ENCODE assay signal across 8 mouse cellular contexts in the genomic region with DNA sequence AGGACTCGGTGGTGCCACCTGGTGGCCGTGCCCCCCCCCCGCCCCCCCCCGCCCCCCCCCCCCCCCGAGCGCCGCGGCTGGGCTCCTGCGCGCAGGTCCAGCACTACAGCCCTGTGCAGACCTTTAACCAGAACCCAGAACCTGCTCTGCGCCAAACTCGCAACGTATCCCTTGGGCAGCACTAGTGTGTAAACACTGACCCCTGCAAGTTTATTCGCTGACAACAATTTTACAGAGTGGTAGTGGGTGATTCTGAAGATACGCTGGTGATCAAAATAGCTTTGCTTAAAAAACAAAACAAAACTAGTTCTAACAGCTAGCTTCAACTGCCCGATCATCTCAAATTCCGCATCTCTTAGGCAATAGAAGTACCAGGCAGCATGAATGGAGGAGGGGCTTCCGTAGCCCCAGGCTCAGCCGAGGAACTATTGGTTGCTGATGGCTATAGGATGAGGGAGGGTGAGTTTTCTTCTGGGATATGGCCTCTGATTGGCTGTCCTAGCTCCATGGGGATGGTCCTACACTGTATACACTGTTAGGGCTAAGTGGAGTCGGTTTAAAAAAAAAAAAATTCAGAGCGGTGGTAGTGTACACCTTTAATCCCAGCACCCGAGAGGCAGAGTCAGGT. TPM values are rescaled to one million over a fixed set of nuclear protein-coding genes. Genes with fewer than 3 reads are reported as not detected.
DNase-seq lines count a peak whose midpoint lies in the region; ATAC-seq lines count a peak whose summit lies in the region.

A gene (minus strand): TSS at position 5 of the 628 bp plus-strand sequence.

- H3K27me3 ChIP-seq in heart, embryonic 11.5 days (ENCODE audit: control insufficient read depth, insufficient read depth, low read length), result no peaks in the 10 kb centered on the region
- no peaks in the 10 kb centered on the region for H3K27me3 ChIP-seq in midbrain, embryonic 15.5 days (replicated peaks)

- H3K36me3 ChIP-seq in heart, embryonic 11.5 days (ENCODE audit: control insufficient read depth, insufficient read depth, low read length), result 0 out of 2 replicates have a peak, but pooled peaks cover 2% of the 10 kb centered on the region
- no peaks in the 10 kb centered on the region for H3K36me3 ChIP-seq in midbrain, embryonic 15.5 days (replicated peaks)

- H3K4me2 ChIP-seq in heart, embryonic 11.5 days, result peak within 1 kb of the TSS; percentile 90
- peak within 1 kb of the TSS; percentile 94 for H3K4me2 ChIP-seq in midbrain, embryonic 15.5 days

- peak; percentile 93 for ATAC-seq in heart, embryonic 11.5 days (replicated peaks; ENCODE audit: insufficient number of reproducible peaks, low FRiP score, low TSS enrichment)
- peak; percentile 95 for ATAC-seq in midbrain, embryonic 15.5 days (replicated peaks)

- peak within 1 kb of the TSS; percentile 68 for H3K4me3 ChIP-seq in heart, embryonic 11.5 days (ENCODE audit: low read depth, low read length)
- peak within 1 kb of the TSS; percentile 77 for H3K4me3 ChIP-seq in midbrain, embryonic 15.5 days

- intact Hi-C loops in left cerebral cortex, postnatal 25 days (cut with DNase I), result loop anchor here (5.0 kb wide), 2 partner anchors 592 to 607 kb away; no protein-coding TSS in a partner anchor

- DNase-seq in adrenal gland, adult 18-20 months (ENCODE audit: low spot score in 2 of 2), result no peak
- DNase-seq in adrenal gland, adult (ENCODE audit: inconsistent age in 2 of 2, low spot score in 1 of 2), result no peak
- peak; percentile 38 for DNase-seq in MN1 (ENCODE audit: low spot score)
- peak; percentile 83 for DNase-seq in embryo, embryonic 9.5 days (ENCODE audit: extremely low spot score)
- DNase-seq in left cerebral cortex, postnatal 25 days (ENCODE audit: low spot score in 2 of 2), result peak; percentile 19 to 66
- peak; percentile 30 to 47 for DNase-seq in thymus, postnatal 10 days (ENCODE audit: low spot score in 2 of 2)

- peaks cover 9% of the 10 kb centered on the region for H3K4me1 ChIP-seq in heart, embryonic 11.5 days (ENCODE audit: control insufficient read depth, insufficient read depth, low read length)
- H3K4me1 ChIP-seq in midbrain, embryonic 15.5 days, result peaks cover 11% of the 10 kb centered on the region

- H3K27ac ChIP-seq in heart, embryonic 11.5 days (ENCODE audit: low read depth, low read length), result peak within 1 kb of the TSS; percentile 93
- peak within 1 kb of the TSS; percentile 90 for H3K27ac ChIP-seq in midbrain, embryonic 15.5 days

- H3K9ac ChIP-seq in heart, embryonic 11.5 days (ENCODE audit: low read depth, low read length), result peak within 1 kb of the TSS; percentile 91
- peak within 1 kb of the TSS; percentile 69 for H3K9ac ChIP-seq in midbrain, embryonic 15.5 days

- H3K9me3 ChIP-seq in heart, embryonic 11.5 days (replicated peaks; ENCODE audit: control insufficient read depth, low read length), result no peaks in the 10 kb centered on the region
- no peaks in the 10 kb centered on the region for H3K9me3 ChIP-seq in midbrain, embryonic 15.5 days

- 2% methylated on average over 16 of the region's 22 CpGs for WGBS in heart, embryonic 11.5 days (ENCODE audit: insufficient replicate concordance)
- WGBS in midbrain, embryonic 15.5 days, result 1% methylated on average over 13 of the region's 22 CpGs

RNA-seq across cellular contexts. Expression of the gene that starts here (rescaled TPM):
- total RNA-seq in adrenal gland, adult 18-20 months (2021), result 10 to 100 TPM; 13.4 to 14.8 TPM
- polyA plus RNA-seq in heart, embryonic 11.5 days (2014; fragmentation: Nextera tagmentation; extraction: Ambion mirVana), result 60.3 and 67.0 TPM in 2 replicates
- 1 to 10 TPM; 6.9 to 7.4 TPM for total RNA-seq in left cerebral cortex, postnatal 25 days (2021)
- polyA plus RNA-seq in midbrain, embryonic 15.5 days (2015; fragmentation: Nextera tagmentation; extraction: Ambion mirVana), result 38.1 and 40.9 TPM in 2 replicates

Comparison
In these comparisons a context has a peak if more than half of its experiments do, and no peak if none do; other contexts are left out.
1. DNase-seq: peak in MN1 (single experiment), embryo, embryonic 9.5 days (single experiment), left cerebral cortex, postnatal 25 days (2 of 2) and thymus, postnatal 10 days (2 of 2); none in adrenal gland, adult 18-20 months (0 of 2) and adrenal gland, adult (0 of 2).